Mouse (Mus musculus) splenic B cell, adult 2 months (primary cell): Measurements from ENCODE around the gene Dppa3.
A peak's percentile ranks its signal among the peaks of the same experiment; 100 is the strongest.
"Not testable (repeated sequence)": the region's sequence is repeated elsewhere in the genome, so short reads cannot be mapped to it uniquely, and the experiment has no call there.

Experiments
- DNase-seq: peaks from one replicate; pipeline ENCODE4 v3.0.0-alpha.2; 2011; ENCODE audit warnings: low read depth, low spot score
- H3K27me3 ChIP-seq: 2 replicates; pipeline ENCODE4 v1.6.1; 2012; ENCODE audit warnings: mild to moderate bottlenecking, low read length, moderate library complexity, mixed read lengths; ENCODE audit not compliant: control insufficient read depth, poor library complexity, insufficient read depth, severe bottlenecking
- H3K36me3 ChIP-seq: 2 replicates; pipeline ENCODE4 v1.6.1; 2012; ENCODE audit warnings: mild to moderate bottlenecking, low read length, moderate library complexity, mixed read lengths; ENCODE audit not compliant: control insufficient read depth, poor library complexity, insufficient read depth, severe bottlenecking

Dppa3 gene

GRCm38 (mm10) chr6:122635315-122635714 lies 9.1 kb downstream of the Dppa3 start:
- no peak for DNase-seq
- H3K27me3 ChIP-seq: no peaks in the 10 kb centered on the region
- no peaks in the 10 kb centered on the region for H3K36me3 ChIP-seq

GRCm38 (mm10) chr6:122636666-122637065 lies 10.5 kb downstream of the Dppa3 start:
- DNase-seq: no peak
- H3K36me3 ChIP-seq: no peaks in the 10 kb centered on the region
- no peaks in the 10 kb centered on the region for H3K27me3 ChIP-seq

- H3K36me3 ChIP-seq, H3K27me3 ChIP-seq, DNase-seq: not testable (repeated sequence)
Measured at GRCm38 (mm10) chr6:122637566-122637965, 11.4 kb downstream of the Dppa3 start.

- not testable (repeated sequence) for H3K36me3 ChIP-seq, H3K27me3 ChIP-seq, DNase-seq
Measured at GRCm38 (mm10) chr6:122644196-122644595, 18.0 kb downstream of the Dppa3 start.

GRCm38 (mm10) chr6:122649903-122650302 lies 23.7 kb downstream of the Dppa3 start:
- no peaks in the 10 kb centered on the region for H3K36me3 ChIP-seq
- DNase-seq: no peak

GRCm38 (mm10) chr6:122650398-122650980 lies 24.3 kb downstream of the Dppa3 start:
- H3K36me3 ChIP-seq: no peaks in the 10 kb centered on the region
- H3K27me3 ChIP-seq: no peaks in the 10 kb centered on the region
- no peak for DNase-seq

More at GRCm38 (mm10) chr6:122649903-122650302, 23.7 kb downstream of the Dppa3 start:
- no peaks in the 10 kb centered on the region for H3K27me3 ChIP-seq

- H3K36me3 ChIP-seq: no peaks in the 10 kb centered on the region
- no peaks in the 10 kb centered on the region for H3K27me3 ChIP-seq
- peak; percentile 79 for DNase-seq
Measured at GRCm38 (mm10) chr6:122654301-122654700, 28.1 kb downstream of the Dppa3 start.

- H3K36me3 ChIP-seq: no peaks in the 10 kb centered on the region
- DNase-seq: peak; percentile 22
- H3K27me3 ChIP-seq: no peaks in the 10 kb centered on the region
Measured at GRCm38 (mm10) chr6:122657630-122658029, 31.4 kb downstream of the Dppa3 start.

GRCm38 (mm10) chr6:122659567-122659966 lies 33.4 kb downstream of the Dppa3 start:
- peak; percentile 55 for DNase-seq
- Histone ChIP-seq H3K36me3 (no peaks in the 10 kb centered on the region), H3K27me3 (no peaks in the 10 kb centered on the region)

- Histone ChIP-seq H3K36me3 (no peaks in the 10 kb centered on the region), H3K27me3 (no peaks in the 10 kb centered on the region)
- peak; percentile 71 for DNase-seq
Measured at GRCm38 (mm10) chr6:122660601-122661379, 34.6 kb downstream of the Dppa3 start.

GRCm38 (mm10) chr6:122662551-122663264 lies 36.5 kb downstream of the Dppa3 start:
- no peaks in the 10 kb centered on the region for H3K27me3 ChIP-seq
- no peaks in the 10 kb centered on the region for H3K36me3 ChIP-seq
- DNase-seq: no peak

- Histone ChIP-seq H3K36me3 (no peaks in the 10 kb centered on the region), H3K27me3 (no peaks in the 10 kb centered on the region)
- DNase-seq: no peak
Measured at GRCm38 (mm10) chr6:122663596-122664206, 37.5 kb downstream of the Dppa3 start.

GRCm38 (mm10) chr6:122665866-122666265 lies 39.7 kb downstream of the Dppa3 start:
- no peak for DNase-seq
- Histone ChIP-seq H3K27me3 (no peaks in the 10 kb centered on the region), H3K36me3 (no peaks in the 10 kb centered on the region)

- no peak for DNase-seq
- Histone ChIP-seq H3K27me3 (no peaks in the 10 kb centered on the region), H3K36me3 (no peaks in the 10 kb centered on the region)
Measured at GRCm38 (mm10) chr6:122667715-122668114, 41.5 kb downstream of the Dppa3 start.

GRCm38 (mm10) chr6:122668823-122669222 lies 42.6 kb downstream of the Dppa3 start:
- DNase-seq: no peak
- Histone ChIP-seq H3K27me3 (no peaks in the 10 kb centered on the region), H3K36me3 (no peaks in the 10 kb centered on the region)
